Mouse (Mus musculus): Measurements from ENCODE around the gene Opcml.
A peak's percentile ranks its signal among the peaks of the same experiment; 100 is the strongest.

Opcml gene

GRCm38 (mm10) chr9:27842806-27843205 lies 52.2 kb downstream of the Opcml start:
- no peak for DNase-seq

- DNase-seq, result no peak
These were observed 81.0 kb downstream of the Opcml start for GRCm38 (mm10) chr9:27871624-27872023.

GRCm38 (mm10) chr9:27889636-27890035 lies 99.1 kb downstream of the Opcml start:
- no peak for DNase-seq

GRCm38 (mm10) chr9:27917250-27917649 lies 126.7 kb downstream of the Opcml start:
- no peak for DNase-seq

- no peak for DNase-seq
These were observed 132.9 kb downstream of the Opcml start for GRCm38 (mm10) chr9:27923495-27923894.

GRCm38 (mm10) chr9:27923945-27924825 lies 133.6 kb downstream of the Opcml start:
- DNase-seq, result no peak

- no peak for DNase-seq
These were observed 135.1 kb downstream of the Opcml start for GRCm38 (mm10) chr9:27925650-27926049.

GRCm38 (mm10) chr9:27937253-27937652 lies 146.7 kb downstream of the Opcml start:
- peak; percentile 6 for DNase-seq

- peak; percentile 35 for DNase-seq
These were observed 147.1 kb downstream of the Opcml start for GRCm38 (mm10) chr9:27937660-27938059.

GRCm38 (mm10) chr9:27945323-27946010 lies 154.9 kb downstream of the Opcml start:
- peak; percentile 11 for DNase-seq

GRCm38 (mm10) chr9:27951110-27951509 lies 160.5 kb downstream of the Opcml start:
- peak; percentile 2 for DNase-seq

- DNase-seq, result no peak
These were observed 171.1 kb downstream of the Opcml start for GRCm38 (mm10) chr9:27961682-27962081.

GRCm38 (mm10) chr9:27963385-27963784 lies 172.8 kb downstream of the Opcml start:
- no peak for DNase-seq

GRCm38 (mm10) chr9:27964902-27965550 lies 174.5 kb downstream of the Opcml start:
- DNase-seq, result no peak

- no peak for DNase-seq
These were observed 177.7 kb downstream of the Opcml start for GRCm38 (mm10) chr9:27968266-27968665.

- no peak for DNase-seq
These were observed 181.7 kb downstream of the Opcml start for GRCm38 (mm10) chr9:27972293-27972692.

GRCm38 (mm10) chr9:27982576-27982975 lies 192.0 kb downstream of the Opcml start:
- DNase-seq, result no peak

- DNase-seq, result no peak
These were observed 196.3 kb downstream of the Opcml start for GRCm38 (mm10) chr9:27986604-27987588.

- no peak for DNase-seq
These were observed 201.0 kb downstream of the Opcml start for GRCm38 (mm10) chr9:27991611-27992010.

- DNase-seq, result no peak
These were observed 206.0 kb downstream of the Opcml start for GRCm38 (mm10) chr9:27996536-27996935.

GRCm38 (mm10) chr9:27998767-27999166 lies 208.2 kb downstream of the Opcml start:
- no peak for DNase-seq

- no peak for DNase-seq
These were observed 212.6 kb downstream of the Opcml start for GRCm38 (mm10) chr9:28003131-28003530.

Measured in embryo, embryonic 11 days (tissue).